Mouse (Mus musculus) ovary, postnatal 14 days (tissue): Measurements from ENCODE around the gene Ncln.

Source experiments
- DNase-seq: peaks from one replicate; pipeline ENCODE4 v3.0.0; 2022; ENCODE audit warnings: low spot score

Ncln gene

GRCm38 (mm10) chr10:81513798-81514197 is 17.6 kb upstream of the Ncln start:
- no peak for DNase-seq

GRCm38 (mm10) chr10:81510246-81510810 is 14.1 kb upstream of the Ncln start:
- DNase-seq, result no peak

DNA sequence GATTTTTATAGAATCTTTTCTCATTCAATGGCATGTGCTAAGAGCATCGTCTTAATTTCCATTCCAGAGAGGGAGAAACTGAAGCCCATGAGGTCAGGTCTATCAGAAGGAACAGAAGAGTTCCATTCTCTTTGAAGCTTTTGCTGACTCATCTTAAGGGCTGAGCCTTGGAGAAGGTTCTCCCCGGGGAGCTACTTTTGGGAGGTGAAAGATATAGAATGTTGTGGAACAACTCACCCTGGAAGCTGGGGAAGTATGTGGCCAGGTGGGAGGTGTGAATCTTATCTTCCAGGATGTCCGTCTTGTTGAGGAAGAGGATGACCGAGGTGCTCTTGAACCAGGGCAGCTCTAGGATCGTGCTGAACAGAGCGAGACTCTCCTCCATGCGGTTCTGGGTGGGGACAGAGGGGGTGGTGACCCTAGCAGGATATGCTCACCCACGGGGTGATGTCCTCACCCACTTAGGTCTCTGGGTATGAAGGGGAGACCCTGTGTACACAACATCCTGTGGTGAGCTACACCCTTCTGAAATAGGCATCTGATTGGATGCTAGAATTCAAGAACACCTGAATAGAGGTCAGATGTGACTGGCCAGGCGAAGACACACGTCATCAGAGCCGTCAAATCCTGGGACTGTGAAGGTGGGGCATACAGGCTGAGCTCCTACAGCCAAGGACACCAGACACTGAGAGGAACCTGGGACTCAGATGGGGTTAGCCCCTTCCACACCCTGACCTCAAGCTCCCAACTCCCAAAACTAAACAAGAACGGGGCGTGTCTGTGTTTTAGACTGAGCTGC is 11.7 kb upstream of the Ncln start:
- no peak for DNase-seq

- DNase-seq, result no peak
Observed at GRCm38 (mm10) chr10:81507095-81507494, 10.9 kb upstream of the Ncln start.

- no peak for DNase-seq
Observed at GRCm38 (mm10) chr10:81505016-81505664, 8.9 kb upstream of the Ncln start.

DNA sequence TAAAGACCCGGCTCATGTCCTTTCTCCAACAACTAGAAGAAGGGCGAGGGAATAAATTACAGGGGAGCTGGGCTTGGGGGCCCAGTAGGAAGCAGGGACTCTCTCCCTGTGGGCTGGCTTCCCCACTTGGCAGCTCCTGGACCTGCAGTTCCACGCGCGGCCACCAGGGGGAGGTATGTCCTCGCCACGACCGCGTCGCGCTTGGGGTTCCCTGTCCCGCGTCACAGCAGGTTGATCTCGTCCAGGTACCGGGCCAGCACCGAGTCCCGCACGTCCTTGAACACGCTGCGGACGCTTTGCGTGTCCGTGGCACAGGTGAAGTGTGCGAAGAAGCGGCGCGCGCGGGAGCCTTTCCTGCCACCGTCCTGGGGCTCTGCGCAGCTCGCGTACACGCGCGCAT is 6.5 kb upstream of the Ncln start:
- DNase-seq, result peak; percentile 93

- DNase-seq, result no peak
Observed at GRCm38 (mm10) chr10:81501863-81502262, 5.7 kb upstream of the Ncln start.

GRCm38 (mm10) chr10:81500032-81500431 is 3.8 kb upstream of the Ncln start, which contains the start of gene S1pr4:
S1pr4 (minus strand) TSS chr10:81500132.
- DNase-seq, result no peak

DNA sequence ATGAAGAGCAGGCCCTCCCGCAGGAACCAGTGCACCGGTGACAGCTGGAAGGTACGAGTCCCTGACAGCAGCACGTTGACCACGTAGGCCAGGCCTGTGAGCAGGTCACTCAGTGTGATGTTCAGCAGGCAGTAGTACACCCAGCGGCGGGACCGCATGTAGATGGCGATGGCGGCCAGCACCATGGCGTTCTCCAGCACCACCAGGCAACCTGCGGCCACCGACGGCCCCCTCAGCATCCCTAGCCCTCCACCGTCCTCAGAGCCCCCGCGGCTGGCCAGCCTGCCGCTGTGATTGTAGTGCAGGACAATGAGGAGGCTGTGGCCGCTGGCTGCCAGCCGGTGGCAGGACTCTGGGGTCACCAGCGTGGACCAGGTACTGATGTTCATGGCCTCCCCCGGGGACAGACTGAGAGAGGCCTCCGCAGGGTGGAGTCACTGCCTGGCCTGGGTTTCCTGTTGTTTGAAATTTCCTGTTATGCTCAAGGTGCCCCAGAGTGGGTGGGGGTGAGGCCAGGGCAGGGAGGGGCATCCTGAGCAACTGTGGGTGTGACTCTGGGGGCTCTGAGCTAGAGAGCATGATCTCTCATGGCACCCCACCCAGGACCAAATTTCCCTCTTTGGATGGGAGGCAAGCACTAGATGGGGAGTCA is 3.2 kb upstream of the Ncln start:
- DNase-seq, result no peak

DNA sequence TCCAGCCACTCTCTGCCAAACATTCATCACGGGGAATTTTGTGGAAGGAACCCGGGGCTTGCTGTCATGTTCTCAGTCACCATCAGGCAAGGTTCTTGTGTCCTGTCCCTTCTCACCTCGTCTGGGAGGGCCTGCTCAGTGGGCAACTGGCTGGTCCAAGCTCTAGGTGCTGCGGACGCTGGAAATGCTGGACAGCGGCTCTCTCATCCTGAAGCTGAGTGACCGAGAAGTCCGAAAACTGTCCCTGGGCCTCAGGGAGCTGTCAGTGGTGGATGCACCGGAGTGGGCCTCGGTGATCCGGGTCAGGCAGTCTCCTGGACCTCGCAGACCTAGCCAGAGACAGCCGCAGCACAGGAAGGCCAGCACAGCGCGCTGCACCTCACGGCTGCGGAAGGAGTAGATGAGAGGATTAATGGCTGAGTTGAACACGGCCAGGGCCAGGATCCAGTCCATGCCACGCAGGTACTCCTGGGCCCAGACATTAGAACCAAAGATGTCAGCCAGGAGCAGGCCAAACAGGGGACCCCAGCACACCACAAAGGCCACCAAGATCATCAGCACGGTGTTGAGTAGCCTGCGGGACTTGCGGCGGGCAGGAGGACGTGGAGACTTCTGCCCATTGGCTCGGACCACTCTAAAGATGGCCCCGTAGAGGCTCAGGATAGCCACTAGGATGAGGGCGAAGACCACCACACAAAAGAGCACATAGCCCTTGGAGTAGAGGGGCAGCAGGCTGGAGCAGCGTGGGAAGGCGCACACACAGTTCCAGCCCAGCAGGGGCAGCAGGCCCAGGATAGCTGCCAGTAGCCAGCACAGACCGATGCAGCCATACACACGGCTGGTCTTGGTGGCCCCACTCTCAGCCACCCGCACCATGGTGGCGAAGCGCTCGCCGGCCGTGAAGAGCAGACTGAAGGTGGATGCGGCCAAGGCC is 2.4 kb upstream of the Ncln start:
- DNase-seq, result no peak

- DNase-seq, result no peak
Observed at GRCm38 (mm10) chr10:81497401-81498270, 1.4 kb upstream of the Ncln start.

- DNase-seq, result no peak
Observed at GRCm38 (mm10) chr10:81496969-81497368, 777 bp upstream of the Ncln start.

- no peak for DNase-seq
Observed at GRCm38 (mm10) chr10:81495616-81496263, 452 bp downstream of the Ncln start.

GRCm38 (mm10) chr10:81495151-81495550 is 1.0 kb downstream of the Ncln start:
- DNase-seq, result no peak

DNA sequence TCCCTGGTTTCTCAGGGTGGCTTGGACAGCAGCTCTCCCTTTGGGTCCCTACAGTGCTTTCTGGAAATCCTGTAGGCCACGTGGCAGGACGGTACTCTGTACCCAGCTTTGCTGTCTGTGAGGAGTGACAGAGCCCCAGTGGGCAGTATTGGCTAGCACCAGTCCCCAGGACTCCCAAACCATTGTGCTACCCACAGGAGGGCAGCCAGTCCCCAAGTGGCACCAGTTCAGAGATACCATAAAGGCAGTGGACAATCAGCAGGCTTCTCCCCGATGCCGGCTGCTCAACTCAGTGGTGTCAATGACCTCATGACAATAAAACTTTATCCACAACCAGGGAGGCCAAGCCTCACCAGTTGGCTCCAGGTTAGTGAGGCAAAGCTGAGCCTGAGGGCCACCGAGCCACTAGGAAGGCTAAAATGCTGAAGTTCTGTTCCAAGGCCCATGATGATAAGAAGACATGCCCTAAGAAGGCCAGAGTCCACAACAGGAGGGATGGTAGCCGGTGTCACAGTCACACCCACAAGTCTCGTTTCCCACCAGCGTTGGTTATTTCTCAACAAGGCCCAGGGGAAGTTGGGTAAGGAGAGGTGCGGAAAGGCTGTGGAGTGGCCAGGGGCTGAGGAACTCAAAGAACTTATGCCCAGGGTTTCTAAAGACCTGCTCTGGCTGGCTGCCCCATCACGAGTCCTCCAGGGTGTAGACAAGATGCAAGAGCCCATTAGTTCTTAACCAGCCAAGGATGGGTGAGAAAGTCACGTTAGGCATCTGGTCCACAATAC is 1.7 kb downstream of the Ncln start:
- no peak for DNase-seq

GRCm38 (mm10) chr10:81493601-81494220 is 2.5 kb downstream of the Ncln start:
- DNase-seq, result no peak

DNA sequence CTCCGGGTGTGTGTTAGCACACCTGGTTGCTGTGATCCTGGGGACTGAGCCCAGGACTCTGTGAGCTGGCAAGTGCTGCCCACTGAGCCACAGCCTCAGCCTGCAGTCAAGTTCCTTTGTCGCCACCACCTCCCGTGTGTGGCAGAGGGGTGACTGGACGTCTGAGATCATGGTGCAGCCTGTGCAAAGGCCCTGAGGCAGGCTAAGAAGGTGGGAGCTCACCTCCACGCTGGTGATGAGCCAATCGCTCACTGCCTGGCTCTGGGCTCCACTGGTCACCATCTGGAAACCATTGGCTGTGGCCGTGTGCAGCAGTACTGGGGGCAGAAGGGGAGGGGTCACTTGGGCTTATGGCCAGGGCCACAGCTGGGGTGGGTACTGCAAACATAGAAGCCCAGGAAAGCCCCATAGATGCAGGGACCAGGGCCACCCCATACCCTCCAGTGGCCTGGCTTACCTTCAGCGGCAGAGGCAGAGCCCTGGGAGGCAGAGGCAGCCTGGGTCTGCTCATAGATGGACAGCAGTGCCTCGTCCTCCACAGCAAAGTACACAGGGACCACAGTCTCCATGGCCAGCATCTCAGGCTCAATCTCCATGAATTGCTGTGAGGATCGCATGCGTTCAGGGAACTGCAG is 3.5 kb downstream of the Ncln start:
- DNase-seq, result no peak

- no peak for DNase-seq
Observed at GRCm38 (mm10) chr10:81491018-81491417, 5.2 kb downstream of the Ncln start.
